In the genomic region with DNA sequence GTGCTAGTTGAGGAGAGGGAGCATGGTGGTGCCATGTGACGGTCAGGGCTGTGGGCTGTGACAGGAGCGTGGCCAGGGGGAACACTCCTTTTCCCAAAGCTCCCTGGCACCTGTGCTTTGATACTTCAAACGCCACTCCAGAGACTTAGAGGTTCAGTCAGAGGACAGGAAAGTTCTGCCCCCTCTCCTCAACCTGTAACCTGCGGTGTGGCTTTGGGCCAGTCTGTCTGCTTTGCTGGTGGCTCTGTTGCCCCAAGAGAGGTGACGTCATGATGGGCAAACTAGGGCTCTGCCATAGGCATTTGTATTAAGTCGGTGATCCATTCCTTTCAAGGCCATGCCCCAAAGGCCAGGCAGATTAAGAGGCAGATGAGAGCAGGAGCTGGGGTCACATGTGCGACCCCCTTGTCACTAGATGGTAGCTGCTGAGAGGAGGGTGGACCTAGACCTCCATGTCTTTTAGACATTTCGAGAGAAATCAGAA, we compare ENCODE assay signal across 24 mouse cellular contexts. TPM values are rescaled to one million over a fixed set of nuclear protein-coding genes. Genes with fewer than 3 reads are reported as not detected.
DNase-seq lines count a peak whose midpoint lies in the region; ATAC-seq and TF ChIP-seq lines count a peak whose summit lies in the region.
"Had no signal": no experiment of that assay in that cellular context is flagged by ENCODE, and none has a peak within 500 bp of the region (broad histone marks: within the 10 kb centered on the region; RNA-seq: fewer than 3 reads in every experiment).

No protein-coding gene starts in this region.

- H3K4me1 ChIP-seq in embryonic facial prominence, embryonic 12.5 days: peaks cover 20% of the 10 kb centered on the region
- peaks cover 50% of the 10 kb centered on the region for H3K4me1 ChIP-seq in embryonic facial prominence, embryonic 10.5 days
- H3K4me1 ChIP-seq in liver, postnatal 0 days (ENCODE audit: insufficient read depth): peaks cover 31% of the 10 kb centered on the region
- H3K4me1 ChIP-seq in liver, embryonic 11.5 days (replicated peaks; ENCODE audit: control insufficient read depth, insufficient read depth, low read length): peaks cover 18% of the 10 kb centered on the region

- H3K9ac ChIP-seq in embryonic facial prominence, embryonic 12.5 days: no peak overlapping the region
- no peak overlapping the region for H3K9ac ChIP-seq in liver, postnatal 0 days (replicated peaks)
- no peak overlapping the region for H3K9ac ChIP-seq in liver, embryonic 11.5 days (ENCODE audit: low read depth, low read length)
- H3K9ac ChIP-seq: forebrain, embryonic 13.5 days; heart, embryonic 15.5 days had no signal

- H3K4me3 ChIP-seq in embryonic facial prominence, embryonic 12.5 days: no peak overlapping the region
- H3K4me3 ChIP-seq in embryonic facial prominence, embryonic 10.5 days: no peak overlapping the region
- no peak overlapping the region for H3K4me3 ChIP-seq in liver, postnatal 0 days (ENCODE audit: low read depth, low read length)
- H3K4me3 ChIP-seq in liver, embryonic 11.5 days (ENCODE audit: low read depth, low read length): no peak overlapping the region
- H3K4me3 ChIP-seq: forebrain, embryonic 10.5 days; forebrain, embryonic 13.5 days; heart, embryonic 12.5 days; heart, embryonic 15.5 days; hindbrain, embryonic 10.5 days; hindbrain, embryonic 13.5 days had no signal

- TF ChIP-seq EP300 in liver, postnatal 0 days (IDR thresholded peaks at IDR 0.05; ENCODE audit: low read depth): no peak

- 0 out of 2 replicates have a peak overlapping the region, but pooled peaks have one; percentile 80 for H3K27ac ChIP-seq in embryonic facial prominence, embryonic 12.5 days
- H3K27ac ChIP-seq in embryonic facial prominence, embryonic 10.5 days (replicated peaks): no peak overlapping the region
- H3K27ac ChIP-seq in liver, postnatal 0 days (ENCODE audit: low read depth): peak overlapping the region; percentile 44
- no peak overlapping the region for H3K27ac ChIP-seq in liver, embryonic 11.5 days (ENCODE audit: low read depth, low read length)
- H3K27ac ChIP-seq: forebrain, embryonic 13.5 days; hindbrain, embryonic 13.5 days had no signal

- no peak for TF ChIP-seq CTCF in liver, postnatal 0 days (IDR thresholded peaks at IDR 0.05; ENCODE audit: low read depth)

- WGBS in embryonic facial prominence, embryonic 12.5 days: 89% methylated on average over 8 of the region's 8 CpGs
- WGBS in embryonic facial prominence, embryonic 10.5 days: 91% methylated on average over 8 of the region's 8 CpGs
- 80% methylated on average over 8 of the region's 8 CpGs for WGBS in liver, postnatal 0 days (ENCODE audit: insufficient replicate concordance)
- 83% methylated on average over 8 of the region's 8 CpGs for WGBS in liver, embryonic 11.5 days

- ATAC-seq in embryonic facial prominence, embryonic 12.5 days (ENCODE audit: insufficient number of reproducible peaks, insufficient read depth, low FRiP score, low TSS enrichment): no peak
- no peak for ATAC-seq in liver, postnatal 0 days
- no peak for ATAC-seq in liver, embryonic 11.5 days (replicated peaks; ENCODE audit: low FRiP score)
- ATAC-seq: activated CD4-positive, CD25-positive, alpha-beta regulatory T cell, adult 4 months; forebrain, embryonic 13.5 days; forebrain, embryonic 16.5 days; hindbrain, embryonic 16.5 days had no signal

- H3K4me2 ChIP-seq in embryonic facial prominence, embryonic 12.5 days (replicated peaks): no peak overlapping the region
- no peak overlapping the region for H3K4me2 ChIP-seq in liver, postnatal 0 days (ENCODE audit: low read depth, low read length)
- H3K4me2 ChIP-seq in liver, embryonic 11.5 days: no peak overlapping the region
- H3K4me2 ChIP-seq: forebrain, embryonic 13.5 days; heart, embryonic 15.5 days; hindbrain, embryonic 13.5 days had no signal

- H3K27me3 ChIP-seq in embryonic facial prominence, embryonic 12.5 days: no peaks in the 10 kb centered on the region
- H3K27me3 ChIP-seq in embryonic facial prominence, embryonic 10.5 days (replicated peaks; ENCODE audit: low read depth, poor library complexity, severe bottlenecking): no peaks in the 10 kb centered on the region
- H3K27me3 ChIP-seq in liver, postnatal 0 days (ENCODE audit: insufficient read depth, low read length): no peaks in the 10 kb centered on the region
- no peaks in the 10 kb centered on the region for H3K27me3 ChIP-seq in liver, embryonic 11.5 days (replicated peaks; ENCODE audit: control insufficient read depth, insufficient read depth, low read length)
- H3K27me3 ChIP-seq: forebrain, embryonic 13.5 days; heart, embryonic 12.5 days; heart, embryonic 15.5 days; hindbrain, embryonic 13.5 days had no signal

- peaks cover 4% of the 10 kb centered on the region; the same call in 1 of the 2 replicates for H3K36me3 ChIP-seq in embryonic facial prominence, embryonic 12.5 days
- peaks cover 35% of the 10 kb centered on the region for H3K36me3 ChIP-seq in embryonic facial prominence, embryonic 10.5 days (replicated peaks)
- H3K36me3 ChIP-seq in liver, postnatal 0 days (replicated peaks; ENCODE audit: insufficient read depth, low read length): no peaks in the 10 kb centered on the region
- H3K36me3 ChIP-seq in liver, embryonic 11.5 days (ENCODE audit: control insufficient read depth, insufficient read depth, low read length): no peaks in the 10 kb centered on the region
- H3K36me3 ChIP-seq: heart, embryonic 12.5 days; heart, embryonic 15.5 days had no signal

- H3K9me3 ChIP-seq in embryonic facial prominence, embryonic 12.5 days: no peaks in the 10 kb centered on the region
- H3K9me3 ChIP-seq in embryonic facial prominence, embryonic 10.5 days: no peaks in the 10 kb centered on the region
- no peaks in the 10 kb centered on the region for H3K9me3 ChIP-seq in liver, postnatal 0 days (ENCODE audit: low read length)
- H3K9me3 ChIP-seq in liver, embryonic 11.5 days (ENCODE audit: control insufficient read depth, low read length): no peaks in the 10 kb centered on the region
- H3K9me3 ChIP-seq: forebrain, embryonic 10.5 days; forebrain, embryonic 13.5 days; heart, embryonic 12.5 days; heart, embryonic 15.5 days; hindbrain, embryonic 10.5 days; hindbrain, embryonic 13.5 days had no signal

- no peak for DNase-seq in embryonic facial prominence, embryonic 10.5 days (ENCODE audit: low spot score)
- DNase-seq in liver, postnatal 0 days: no peak
- DNase-seq in liver, embryonic 11.5 days (ENCODE audit: low spot score): no peak
- DNase-seq in lung, postnatal 10 days: peak; percentile 41
- no peak for DNase-seq in lung, postnatal 14 days
- no peak for DNase-seq in embryo, embryonic 11 days
- DNase-seq: adrenal gland, adult 8-10 months; adrenal gland, postnatal 25 days; cerebellum, adult 9-10 months; cerebellum, postnatal 14 days; gastrocnemius, postnatal 10 days; gastrocnemius, postnatal 36 days; heart, postnatal 10 days; heart, postnatal 36 days had no signal

RNA-seq across cellular contexts. Expression of a gene that starts 30.2 kb away (rescaled TPM):
- polyA plus RNA-seq in embryonic facial prominence, embryonic 12.5 days (2016; fragmentation: Nextera tagmentation; extraction: Ambion mirVana): 41.5 and 48.1 TPM in 2 replicates
- polyA plus RNA-seq in embryonic facial prominence, embryonic 10.5 days (2016; fragmentation: Nextera tagmentation; extraction: Ambion mirVana): 46.7 and 49.4 TPM in 2 replicates
- polyA plus RNA-seq in liver, postnatal 0 days (2015; fragmentation: Nextera tagmentation; extraction: Ambion mirVana): 11.9 and 12.7 TPM in 2 replicates
- polyA plus RNA-seq in liver, embryonic 11.5 days (2014; fragmentation: Nextera tagmentation; extraction: Ambion mirVana): 46.7 and 50.7 TPM in 2 replicates

RNA-seq across cellular contexts. Expression of a gene that starts 43.0 kb away (rescaled TPM):
- polyA plus RNA-seq in embryonic facial prominence, embryonic 12.5 days (2016; fragmentation: Nextera tagmentation; extraction: Ambion mirVana): 59.0 and 60.5 TPM in 2 replicates
- polyA plus RNA-seq in embryonic facial prominence, embryonic 10.5 days (2016; fragmentation: Nextera tagmentation; extraction: Ambion mirVana): 69.2 and 71.5 TPM in 2 replicates
- 20.3 and 21.5 TPM in 2 replicates for polyA plus RNA-seq in liver, postnatal 0 days (2015; fragmentation: Nextera tagmentation; extraction: Ambion mirVana)
- 69.6 and 75.3 TPM in 2 replicates for polyA plus RNA-seq in liver, embryonic 11.5 days (2014; fragmentation: Nextera tagmentation; extraction: Ambion mirVana)

RNA-seq across cellular contexts. Expression of a gene that starts 50.5 kb away (rescaled TPM):
- 513 and 519 TPM in 2 replicates for polyA plus RNA-seq in embryonic facial prominence, embryonic 12.5 days (2016; fragmentation: Nextera tagmentation; extraction: Ambion mirVana)
- polyA plus RNA-seq in embryonic facial prominence, embryonic 10.5 days (2016; fragmentation: Nextera tagmentation; extraction: Ambion mirVana): 371 and 392 TPM in 2 replicates
- 125 and 140 TPM in 2 replicates for polyA plus RNA-seq in liver, postnatal 0 days (2015; fragmentation: Nextera tagmentation; extraction: Ambion mirVana)
- 124 and 138 TPM in 2 replicates for polyA plus RNA-seq in liver, embryonic 11.5 days (2014; fragmentation: Nextera tagmentation; extraction: Ambion mirVana)

RNA-seq across cellular contexts. Expression of a gene that starts 51.2 kb away (rescaled TPM):
- polyA plus RNA-seq in embryonic facial prominence, embryonic 12.5 days (2016; fragmentation: Nextera tagmentation; extraction: Ambion mirVana): 1,294 and 1,324 TPM in 2 replicates
- polyA plus RNA-seq in embryonic facial prominence, embryonic 10.5 days (2016; fragmentation: Nextera tagmentation; extraction: Ambion mirVana): 241 and 316 TPM in 2 replicates
- polyA plus RNA-seq in liver, postnatal 0 days (2015; fragmentation: Nextera tagmentation; extraction: Ambion mirVana): 93.4 and 102 TPM in 2 replicates
- 761 and 837 TPM in 2 replicates for polyA plus RNA-seq in liver, embryonic 11.5 days (2014; fragmentation: Nextera tagmentation; extraction: Ambion mirVana)

Comparison
In these comparisons a context has a peak if more than half of its experiments do, and no peak if none do; other contexts are left out.
1. H3K27ac ChIP-seq: peak in embryonic facial prominence, embryonic 12.5 days (single experiment) and liver, postnatal 0 days (single experiment); none in embryonic facial prominence, embryonic 10.5 days (single experiment) and liver, embryonic 11.5 days (single experiment).